Comparison of ENCODE assay signal across 23 mouse cellular contexts in genomic region chr11:115635484-115635883, GRCm38 (mm10). TPM values are rescaled to one million over a fixed set of nuclear protein-coding genes. Genes with fewer than 3 reads are reported as not detected.
DNase-seq lines count a peak whose midpoint lies in the region; ATAC-seq and TF ChIP-seq lines count a peak whose summit lies in the region.
"Had no signal": no experiment of that assay in that cellular context is flagged by ENCODE, and none has a peak within 500 bp of the region (broad histone marks: within the 10 kb centered on the region; RNA-seq: fewer than 3 reads in every experiment).

No protein-coding gene starts in this region.

- no peak overlapping the region for H3K27ac ChIP-seq in layer of hippocampus, adult 2 months

- no peak for ATAC-seq in CD4-positive, CD25-positive, alpha-beta regulatory T cell, adult 4 months
- ATAC-seq: activated CD4-positive, CD25-positive, alpha-beta regulatory T cell, adult 4 months; Patski had no signal

- no peak overlapping the region for H3K4me3 ChIP-seq in layer of hippocampus, adult 2 months

- no peak for DNase-seq in layer of hippocampus, adult 2 months (ENCODE audit: low spot score in 2 of 2)
- no peak for DNase-seq in layer of hippocampus, postnatal 10 days (ENCODE audit: low spot score in 2 of 2)
- peak; percentile 62 for DNase-seq in A20 (ENCODE audit: low read depth, low spot score)
- DNase-seq in R1 (ENCODE audit: low read depth, low spot score) = peak; percentile 71
- peak; percentile 57 for DNase-seq in ZHBTc4 (ENCODE audit: low read depth, low spot score)
- DNase-seq in thymus, postnatal 10 days (ENCODE audit: low spot score in 2 of 2) = no peak
- DNase-seq in gastrocnemius, adult 8-10 months (ENCODE audit: low spot score in 2 of 2) = no peak
- DNase-seq: adrenal gland, adult 2 months; adrenal gland, adult 8-10 months; adrenal gland, postnatal 10 days; adrenal gland, postnatal 14 days; adrenal gland, postnatal 25 days; adrenal gland, postnatal 36 days; B cell, adult 2 months; cerebellum, adult 11 months; cerebellum, adult 11-12 months; cerebellum, adult 18-20 months; cerebellum, adult 2 months; cerebellum, adult 8-10 months; cerebellum, adult 9-10 months had no signal

- peak; percentile 29 for TF ChIP-seq CTCF in layer of hippocampus, adult 2 months (conservative IDR thresholded peaks at IDR 0.05)

RNA-seq across cellular contexts. Expression of gene Slc25a19, which starts 7.4 kb away (rescaled TPM):
- total RNA-seq in layer of hippocampus, adult 2 months (2021) = 10 to 100 TPM; 60.4 to 66.6 TPM
- 10 to 100 TPM; 52.2 to 59.5 TPM for total RNA-seq in layer of hippocampus, postnatal 10 days (2021)
- 10 to 100 TPM; 35.7 to 45.7 (median 40.7) TPM for total RNA-seq in gastrocnemius, adult 8-10 months (2022)
- polyA plus RNA-seq in CD4-positive, CD25-positive, alpha-beta regulatory T cell, adult 4 months (2017; shearing (Covaris generic)) = 10 to 100 TPM; 93.6 to 98.8 TPM

RNA-seq across cellular contexts. Expression of gene Mif4gd, which starts 22.7 kb away (rescaled TPM):
- total RNA-seq in layer of hippocampus, adult 2 months (2021) = 10 to 100 TPM; 19.5 to 22.5 TPM
- total RNA-seq in layer of hippocampus, postnatal 10 days (2021) = 10 to 100 TPM; 19.4 to 19.7 TPM
- total RNA-seq in gastrocnemius, adult 8-10 months (2022) = 10 to 100 TPM; 34.1 to 43.9 (median 40.3) TPM
- 100 to 1,000 TPM; 208 to 251 TPM for polyA plus RNA-seq in CD4-positive, CD25-positive, alpha-beta regulatory T cell, adult 4 months (2017; shearing (Covaris generic))

RNA-seq across cellular contexts. Expression of gene Gga3, which starts 31.6 kb away (rescaled TPM):
- total RNA-seq in layer of hippocampus, adult 2 months (2021) = 10 to 100 TPM; 67.9 to 91.9 TPM
- total RNA-seq in layer of hippocampus, postnatal 10 days (2021) = 10 to 100 TPM; 48.1 to 49.1 TPM
- 10 to 100 TPM; 10.3 to 14.5 (median 11.6) TPM for total RNA-seq in gastrocnemius, adult 8-10 months (2022)
- 10 to 100 TPM; 35.0 to 43.9 TPM for polyA plus RNA-seq in CD4-positive, CD25-positive, alpha-beta regulatory T cell, adult 4 months (2017; shearing (Covaris generic))

RNA-seq across cellular contexts. Expression of gene Mrps7, which starts 31.8 kb away (rescaled TPM):
- total RNA-seq in layer of hippocampus, adult 2 months (2021) = 10 to 100 TPM; 50.4 to 50.8 TPM
- total RNA-seq in layer of hippocampus, postnatal 10 days (2021) = 10 to 100 TPM; 50.2 to 54.2 TPM
- 10 to 100 TPM; 73.4 to 84.2 (median 81.8) TPM for total RNA-seq in gastrocnemius, adult 8-10 months (2022)
- polyA plus RNA-seq in CD4-positive, CD25-positive, alpha-beta regulatory T cell, adult 4 months (2017; shearing (Covaris generic)) = 10 to 100 TPM; 26.9 to 31.1 TPM

Comparison
In these comparisons a context has a peak if more than half of its experiments do, and no peak if none do; other contexts are left out.
1. DNase-seq: peak in A20 (single experiment), R1 (single experiment) and ZHBTc4 (single experiment); none in layer of hippocampus, adult 2 months (0 of 2), layer of hippocampus, postnatal 10 days (0 of 2), thymus, postnatal 10 days (0 of 2) and gastrocnemius, adult 8-10 months (0 of 2).